Mouse (Mus musculus): ENCODE data around the gene Olfr1053. TPM values are rescaled to one million over a fixed set of nuclear protein-coding genes. Genes with fewer than 3 reads are reported as not detected.
"Not testable (repeated sequence)": the region's sequence is repeated elsewhere in the genome, so short reads cannot be mapped to it uniquely, and the experiment has no call there.

The Olfr1053 gene
- polyA plus RNA-seq (2015; fragmentation: Nextera tagmentation; extraction: Ambion mirVana) = not detected in 2 replicates

GRCm38 (mm10) chr2:86315184-86315583 is at the start of gene Olfr1053:
Gene Olfr1053 (minus strand): TSS chr2:86315284.
- H3K4me1 ChIP-seq (replicated peaks; ENCODE audit: control insufficient read depth, insufficient read depth, low read length) = no peaks in the 10 kb centered on the region
- no peak within 1 kb of the TSS for H3K4me2 ChIP-seq (ENCODE audit: low read length)
- no peaks in the 10 kb centered on the region for H3K9me3 ChIP-seq (ENCODE audit: control insufficient read depth, low read length)
- H3K9ac ChIP-seq (replicated peaks; ENCODE audit: low read depth, low read length) = no peak within 1 kb of the TSS
- H3K36me3 ChIP-seq (ENCODE audit: control insufficient read depth, insufficient read depth) = no peaks in the 10 kb centered on the region
- no peak for ATAC-seq
- 70% methylated on average over 3 of the region's 3 CpGs for WGBS
- no peaks in the 10 kb centered on the region for H3K27me3 ChIP-seq (replicated peaks; ENCODE audit: control insufficient read depth, insufficient read depth, low read length)
- no peak within 1 kb of the TSS for H3K27ac ChIP-seq (ENCODE audit: low read length)
- H3K4me3 ChIP-seq (replicated peaks; ENCODE audit: low read length) = no peak within 1 kb of the TSS

GRCm38 (mm10) chr2:86362369-86362768 is 47.3 kb upstream of the Olfr1053 start, which contains the start of gene Olfr1056:
Gene Olfr1056 (minus strand): TSS chr2:86362469.
- no peaks in the 10 kb centered on the region for H3K4me1 ChIP-seq (replicated peaks; ENCODE audit: control insufficient read depth, insufficient read depth, low read length)
- no peak within 1 kb of the TSS for H3K9ac ChIP-seq (replicated peaks; ENCODE audit: low read depth, low read length)
- no peak within 1 kb of the TSS for H3K4me3 ChIP-seq (replicated peaks; ENCODE audit: low read length)
- H3K27me3 ChIP-seq (replicated peaks; ENCODE audit: control insufficient read depth, insufficient read depth, low read length) = no peaks in the 10 kb centered on the region
- no peak within 1 kb of the TSS for H3K27ac ChIP-seq (ENCODE audit: low read length)
- no peak for ATAC-seq
- no peaks in the 10 kb centered on the region for H3K36me3 ChIP-seq (ENCODE audit: control insufficient read depth, insufficient read depth)
- no peak within 1 kb of the TSS for H3K4me2 ChIP-seq (ENCODE audit: low read length)
- no peaks in the 10 kb centered on the region for H3K9me3 ChIP-seq (ENCODE audit: control insufficient read depth, low read length)

- 78% methylated on average over 1 of the region's 1 CpGs for WGBS
- not testable (repeated sequence) for H3K4me3 ChIP-seq (replicated peaks; ENCODE audit: low read length); H3K27ac ChIP-seq (ENCODE audit: low read length); H3K4me2 ChIP-seq (ENCODE audit: low read length); H3K27me3 ChIP-seq (replicated peaks; ENCODE audit: control insufficient read depth, insufficient read depth, low read length); ATAC-seq; H3K9me3 ChIP-seq (ENCODE audit: control insufficient read depth, low read length); H3K4me1 ChIP-seq (replicated peaks; ENCODE audit: control insufficient read depth, insufficient read depth, low read length); H3K9ac ChIP-seq (replicated peaks; ENCODE audit: low read depth, low read length); H3K36me3 ChIP-seq (ENCODE audit: control insufficient read depth, insufficient read depth)
Observed at GRCm38 (mm10) chr2:86351751-86352150, 36.7 kb upstream of the Olfr1053 start.

- Histone ChIP-seq H3K4me1 (replicated peaks; ENCODE audit: control insufficient read depth, insufficient read depth, low read length) (no peaks in the 10 kb centered on the region), H3K36me3 (ENCODE audit: control insufficient read depth, insufficient read depth) (no peaks in the 10 kb centered on the region), H3K27ac (ENCODE audit: low read length) (no peak within 1 kb of the TSS), H3K4me2 (ENCODE audit: low read length) (no peak within 1 kb of the TSS), H3K9me3 (ENCODE audit: control insufficient read depth, low read length) (no peaks in the 10 kb centered on the region), H3K27me3 (replicated peaks; ENCODE audit: control insufficient read depth, insufficient read depth, low read length) (no peaks in the 10 kb centered on the region), H3K9ac (replicated peaks; ENCODE audit: low read depth, low read length) (no peak within 1 kb of the TSS), H3K4me3 (replicated peaks; ENCODE audit: low read length) (no peak within 1 kb of the TSS)
- no peak for ATAC-seq
- WGBS = 96% methylated on average over 5 of the region's 5 CpGs
Observed at GRCm38 (mm10) chr2:86350184-86350583, 35.1 kb upstream of the Olfr1053 start, which contains the start of gene Olfr1055. Gene Olfr1055 (minus strand): TSS chr2:86350284.

- ATAC-seq = no peak
- Histone ChIP-seq H3K9me3 (ENCODE audit: control insufficient read depth, low read length) (no peaks in the 10 kb centered on the region), H3K4me1 (replicated peaks; ENCODE audit: control insufficient read depth, insufficient read depth, low read length) (no peaks in the 10 kb centered on the region), H3K9ac (replicated peaks; ENCODE audit: low read depth, low read length) (no peak within 1 kb of the TSS), H3K4me2 (ENCODE audit: low read length) (no peak within 1 kb of the TSS), H3K4me3 (replicated peaks; ENCODE audit: low read length) (no peak within 1 kb of the TSS), H3K36me3 (ENCODE audit: control insufficient read depth, insufficient read depth) (no peaks in the 10 kb centered on the region), H3K27ac (ENCODE audit: low read length) (no peak within 1 kb of the TSS), H3K27me3 (replicated peaks; ENCODE audit: control insufficient read depth, insufficient read depth, low read length) (no peaks in the 10 kb centered on the region)
- WGBS = 91% methylated on average over 3 of the region's 3 CpGs
Observed at GRCm38 (mm10) chr2:86335333-86335732, 20.2 kb upstream of the Olfr1053 start, which contains the start of gene Olfr1054. Gene Olfr1054 (minus strand): TSS chr2:86335433.

GRCm38 (mm10) chr2:86292155-86292554 is 22.9 kb downstream of the Olfr1053 start, which contains the start of gene Olfr1052:
Gene Olfr1052 (plus strand): TSS chr2:86292455.
- no peaks in the 10 kb centered on the region for H3K27me3 ChIP-seq (replicated peaks; ENCODE audit: control insufficient read depth, insufficient read depth, low read length)
- H3K4me1 ChIP-seq (replicated peaks; ENCODE audit: control insufficient read depth, insufficient read depth, low read length) = no peaks in the 10 kb centered on the region
- no peak within 1 kb of the TSS for H3K27ac ChIP-seq (ENCODE audit: low read length)
- no peaks in the 10 kb centered on the region for H3K9me3 ChIP-seq (ENCODE audit: control insufficient read depth, low read length)
- H3K4me3 ChIP-seq (replicated peaks; ENCODE audit: low read length) = no peak within 1 kb of the TSS
- H3K4me2 ChIP-seq (ENCODE audit: low read length) = no peak within 1 kb of the TSS
- ATAC-seq = no peak
- H3K9ac ChIP-seq (replicated peaks; ENCODE audit: low read depth, low read length) = no peak within 1 kb of the TSS
- H3K36me3 ChIP-seq (ENCODE audit: control insufficient read depth, insufficient read depth) = no peaks in the 10 kb centered on the region

- H3K4me3 ChIP-seq (replicated peaks; ENCODE audit: low read length); H3K9me3 ChIP-seq (ENCODE audit: control insufficient read depth, low read length); H3K4me2 ChIP-seq (ENCODE audit: low read length); H3K27me3 ChIP-seq (replicated peaks; ENCODE audit: control insufficient read depth, insufficient read depth, low read length); H3K9ac ChIP-seq (replicated peaks; ENCODE audit: low read depth, low read length); H3K27ac ChIP-seq (ENCODE audit: low read length); H3K36me3 ChIP-seq (ENCODE audit: control insufficient read depth, insufficient read depth); ATAC-seq; H3K4me1 ChIP-seq (replicated peaks; ENCODE audit: control insufficient read depth, insufficient read depth, low read length): not testable (repeated sequence)
Observed at GRCm38 (mm10) chr2:86278988-86279387, 36.1 kb downstream of the Olfr1053 start, which contains the start of gene Olfr1051. Gene Olfr1051 (minus strand): TSS chr2:86279088.

Other genes with a start within 250 kb of the Olfr1053 start
- not detected in 2 replicates for gene Olfr1036, start 241.3 kb downstream of the Olfr1053 start, polyA plus RNA-seq (2015; fragmentation: Nextera tagmentation; extraction: Ambion mirVana)
- not detected in 2 replicates for gene Olfr1037, start 227.9 kb downstream of the Olfr1053 start, polyA plus RNA-seq (2015; fragmentation: Nextera tagmentation; extraction: Ambion mirVana)
- gene Olfr1039, start 179.4 kb downstream of the Olfr1053 start, polyA plus RNA-seq (2015; fragmentation: Nextera tagmentation; extraction: Ambion mirVana) = not detected in 2 replicates
- gene Olfr1040, start 168.6 kb downstream of the Olfr1053 start, polyA plus RNA-seq (2015; fragmentation: Nextera tagmentation; extraction: Ambion mirVana) = not detected in 2 replicates
- not detected in 2 replicates for gene Olfr1042, start 153.4 kb downstream of the Olfr1053 start, polyA plus RNA-seq (2015; fragmentation: Nextera tagmentation; extraction: Ambion mirVana)
- gene Olfr1043, start 147.8 kb downstream of the Olfr1053 start, polyA plus RNA-seq (2015; fragmentation: Nextera tagmentation; extraction: Ambion mirVana) = not detected in 2 replicates
- gene Olfr1044, start 137.5 kb downstream of the Olfr1053 start, polyA plus RNA-seq (2015; fragmentation: Nextera tagmentation; extraction: Ambion mirVana) = not detected in 2 replicates
- not detected in 2 replicates for gene Olfr52, start 129.6 kb downstream of the Olfr1053 start, polyA plus RNA-seq (2015; fragmentation: Nextera tagmentation; extraction: Ambion mirVana)
- not detected in 2 replicates for gene Olfr1045, start 112.3 kb downstream of the Olfr1053 start, polyA plus RNA-seq (2015; fragmentation: Nextera tagmentation; extraction: Ambion mirVana)
- gene Olfr1046, start 96.0 kb downstream of the Olfr1053 start, polyA plus RNA-seq (2015; fragmentation: Nextera tagmentation; extraction: Ambion mirVana) = not detected in 2 replicates
- gene Olfr1047, start 83.9 kb downstream of the Olfr1053 start, polyA plus RNA-seq (2015; fragmentation: Nextera tagmentation; extraction: Ambion mirVana) = not detected in 2 replicates
- not detected in 2 replicates for gene Olfr1048, start 75.0 kb downstream of the Olfr1053 start, polyA plus RNA-seq (2015; fragmentation: Nextera tagmentation; extraction: Ambion mirVana)
- gene Olfr1049, start 57.0 kb downstream of the Olfr1053 start, polyA plus RNA-seq (2015; fragmentation: Nextera tagmentation; extraction: Ambion mirVana) = not detected in 2 replicates
- not detected in 2 replicates for gene Olfr1051, start 36.2 kb downstream of the Olfr1053 start, polyA plus RNA-seq (2015; fragmentation: Nextera tagmentation; extraction: Ambion mirVana)
- gene Olfr1052, start 22.8 kb downstream of the Olfr1053 start, polyA plus RNA-seq (2015; fragmentation: Nextera tagmentation; extraction: Ambion mirVana) = not detected in 2 replicates
- gene Olfr1054, start 20.1 kb upstream of the Olfr1053 start, polyA plus RNA-seq (2015; fragmentation: Nextera tagmentation; extraction: Ambion mirVana) = not detected in 2 replicates
- gene Olfr1055, start 35.0 kb upstream of the Olfr1053 start, polyA plus RNA-seq (2015; fragmentation: Nextera tagmentation; extraction: Ambion mirVana) = not detected in 2 replicates
- gene Olfr1056, start 47.2 kb upstream of the Olfr1053 start, polyA plus RNA-seq (2015; fragmentation: Nextera tagmentation; extraction: Ambion mirVana) = not detected in 2 replicates
- gene Olfr1057, start 63.1 kb upstream of the Olfr1053 start, polyA plus RNA-seq (2015; fragmentation: Nextera tagmentation; extraction: Ambion mirVana) = not detected in 2 replicates
- not detected in 2 replicates for gene Olfr1058, start 73.3 kb upstream of the Olfr1053 start, polyA plus RNA-seq (2015; fragmentation: Nextera tagmentation; extraction: Ambion mirVana)
- gene Olfr1061, start 98.8 kb upstream of the Olfr1053 start, polyA plus RNA-seq (2015; fragmentation: Nextera tagmentation; extraction: Ambion mirVana) = not detected in 2 replicates
- gene Olfr1062, start 111.5 kb upstream of the Olfr1053 start, polyA plus RNA-seq (2015; fragmentation: Nextera tagmentation; extraction: Ambion mirVana) = not detected in 2 replicates
- not detected in 2 replicates for gene Olfr1065, start 135.3 kb upstream of the Olfr1053 start, polyA plus RNA-seq (2015; fragmentation: Nextera tagmentation; extraction: Ambion mirVana)
- not detected in 2 replicates for gene Olfr1066, start 141.0 kb upstream of the Olfr1053 start, polyA plus RNA-seq (2015; fragmentation: Nextera tagmentation; extraction: Ambion mirVana)
- not detected in 2 replicates for gene Olfr228, start 172.1 kb upstream of the Olfr1053 start, polyA plus RNA-seq (2015; fragmentation: Nextera tagmentation; extraction: Ambion mirVana)
- gene Olfr1076, start 193.2 kb upstream of the Olfr1053 start, polyA plus RNA-seq (2015; fragmentation: Nextera tagmentation; extraction: Ambion mirVana) = not detected in 2 replicates
- not detected in 2 replicates for gene Olfr1079, start 227.2 kb upstream of the Olfr1053 start, polyA plus RNA-seq (2015; fragmentation: Nextera tagmentation; extraction: Ambion mirVana)
- gene Olfr1080, start 243.0 kb upstream of the Olfr1053 start, polyA plus RNA-seq (2015; fragmentation: Nextera tagmentation; extraction: Ambion mirVana) = not detected in 2 replicates